Mouse (Mus musculus) forebrain, postnatal 0 days (tissue): ENCODE measurements around the gene Ccdc3. TPM values are rescaled to one million over a fixed set of nuclear protein-coding genes. Genes with fewer than 3 reads are reported as not detected.

Source experiments
- ATAC-seq: fragments of 200-750 bp; cut with Nextera tagmentation; 2 replicates; pipeline ENCODE4 v1.8.0; 2017; ENCODE audit warnings: mild to moderate bottlenecking, moderate library complexity
- DNase-seq: peaks from one replicate; pipeline ENCODE4 v3.0.0-alpha.2; 2015
- H3K27ac ChIP-seq: fragments of 300-500 bp; sonication (generic); 2 replicates; pipeline ENCODE4 v1.5.1; 2014; ENCODE audit warnings: low read depth, mild to moderate bottlenecking, antibody characterized with exemption, low read length, moderate library complexity, mixed read lengths
- H3K27me3 ChIP-seq: fragments of 300-500 bp; sonication (generic); 2 replicates; pipeline ENCODE4 v1.6.1; 2014; ENCODE audit warnings: mild to moderate bottlenecking, low read length, mixed read lengths; ENCODE audit not compliant: insufficient read depth
- H3K36me3 ChIP-seq: fragments of 300-500 bp; sonication (generic); 2 replicates; pipeline ENCODE4 v1.6.1; 2014; ENCODE audit warnings: mild to moderate bottlenecking, moderate library complexity; ENCODE audit not compliant: insufficient read depth
- H3K4me1 ChIP-seq: fragments of 300-500 bp; sonication (generic); 2 replicates; pipeline ENCODE4 v1.6.1; 2014; ENCODE audit warnings: antibody characterized with exemption; ENCODE audit not compliant: insufficient read depth
- H3K4me2 ChIP-seq: fragments of 300-500 bp; sonication (generic); 2 replicates; pipeline ENCODE4 v1.6.1; 2014; ENCODE audit warnings: low read depth, mild to moderate bottlenecking, moderate library complexity
- H3K4me3 ChIP-seq: fragments of 300-500 bp; sonication (generic); 2 replicates; pipeline ENCODE4 v1.5.1; 2014; ENCODE audit warnings: low read depth, low read length, mixed read lengths
- H3K9ac ChIP-seq: fragments of 300-500 bp; sonication (generic); 2 replicates; pipeline ENCODE4 v1.6.1; 2014; ENCODE audit warnings: mild to moderate bottlenecking
- H3K9me3 ChIP-seq: fragments of 300-500 bp; sonication (generic); 2 replicates; pipeline ENCODE4 v1.6.1; 2016; ENCODE audit warnings: low read length
- CTCF ChIP-seq: sonication (generic); IDR thresholded peaks from 2 replicates; pipeline ENCODE4 v1.5.1; 2016; ENCODE audit warnings: antibody characterized with exemption, control low read depth, low read depth
- WGBS: fragments of 180-500 bp; shearing (Covaris S2); extraction: QIAGEN DNeasy Blood & Tissue Kit; methylation state at CpG from one replicate; pipeline ENCODE4 v1.1.7; 2014; 5-methylcytosine and 5-hydroxymethylcytosine counted together
- polyA plus RNA-seq: library from polyadenylated mRNA; unstranded; fragments of >200 nt; fragmentation: Nextera tagmentation; extraction: Ambion mirVana; gene quantifications from 2 replicates; pipeline ENCODE4 v1.2.1, GENCODE M21; 2015
- total RNA-seq: library from RNA; depleted of rRNA; stranded (reverse); fragments of >200 nt; gene quantifications from 2 replicates; pipeline ENCODE4 v1.2.3, GENCODE M21; 2014

Gene Ccdc3
- total and polyA plus RNA-seq, 2 experiments from 2014 or later = 4.7 to 9.2 TPM

DNA sequence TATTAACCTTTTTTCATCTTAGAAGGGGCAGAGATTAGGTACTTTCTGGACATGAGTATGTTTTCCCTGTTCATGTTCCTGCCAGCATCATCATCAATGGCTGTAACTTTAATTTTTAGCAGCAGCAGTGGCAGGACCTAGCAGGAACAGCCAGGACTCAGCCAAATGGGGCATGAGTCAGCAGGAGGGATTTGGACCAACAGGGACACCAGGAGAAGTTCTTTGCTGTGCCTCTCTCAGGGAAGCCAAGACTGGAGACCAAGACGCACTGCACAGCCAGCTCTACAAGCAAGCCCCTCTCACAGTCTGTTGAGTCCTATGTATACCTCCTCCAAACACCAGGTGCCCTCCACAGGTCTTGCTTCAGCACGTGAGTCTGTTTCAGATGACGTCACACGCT is 5.5 kb upstream of the Ccdc3 start:
- no peak overlapping the region for H3K4me3 ChIP-seq
- no peak for ATAC-seq
- no peak overlapping the region for H3K27ac ChIP-seq
- H3K9ac ChIP-seq = no peak overlapping the region
- H3K36me3 ChIP-seq = no peaks in the 10 kb centered on the region
- H3K4me1 ChIP-seq = no peaks in the 10 kb centered on the region
- 90% methylated on average over 4 of the region's 4 CpGs for WGBS
- DNase-seq = no peak
- no peak overlapping the region for H3K4me2 ChIP-seq
- TF ChIP-seq CTCF = no peak
- H3K27me3 ChIP-seq = 0 out of 2 replicates have a peak, but pooled peaks cover under 1% of the 10 kb centered on the region
- H3K9me3 ChIP-seq = no peaks in the 10 kb centered on the region

DNA sequence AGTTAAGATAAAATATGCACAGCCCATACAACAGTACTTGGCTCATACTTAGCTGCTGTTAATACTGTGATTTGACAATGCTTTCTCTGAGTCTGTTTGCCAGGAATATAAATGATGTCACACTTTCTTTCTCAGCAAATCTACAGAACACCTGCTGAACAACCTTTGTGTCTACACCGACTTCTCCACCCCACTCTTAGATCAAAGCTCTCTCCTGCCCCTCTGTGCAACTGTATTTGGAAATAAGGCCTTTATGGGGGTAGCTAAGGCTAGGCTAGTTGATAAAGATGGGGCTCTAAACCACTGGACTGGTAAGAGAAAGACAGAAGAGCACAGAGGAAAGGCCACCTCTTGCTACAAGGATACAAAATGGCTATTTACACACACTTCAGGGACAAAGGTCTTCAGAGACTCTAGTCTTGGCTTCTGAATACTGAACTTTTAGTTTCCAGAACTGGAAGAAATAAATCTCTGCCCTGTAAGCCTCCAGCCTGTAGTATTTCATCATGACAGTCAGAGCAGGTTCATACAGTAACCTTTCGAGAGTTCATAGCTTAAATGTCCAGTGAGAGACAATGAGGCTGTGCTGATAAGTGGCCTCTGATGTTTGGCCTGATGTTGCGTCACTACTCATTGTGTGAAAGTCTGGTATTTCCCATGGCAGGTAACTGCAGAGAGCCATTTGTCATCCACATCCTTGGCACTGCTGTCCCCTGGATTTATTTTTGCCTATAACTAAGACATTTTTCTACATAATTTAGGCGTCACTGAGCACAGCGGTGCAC is 2.4 kb upstream of the Ccdc3 start:
- Histone ChIP-seq H3K4me1 (no peaks in the 10 kb centered on the region), H3K27ac (no peak overlapping the region), H3K9ac (no peak overlapping the region), H3K27me3 (peaks cover 16% of the 10 kb centered on the region), H3K4me2 (no peak overlapping the region), H3K4me3 (no peak overlapping the region), H3K9me3 (no peaks in the 10 kb centered on the region), H3K36me3 (no peaks in the 10 kb centered on the region)
- no peak for TF ChIP-seq CTCF
- DNase-seq (no peak), ATAC-seq (peak; percentile 29; the same call in 1 of the 2 replicates)
- 75% methylated on average over 5 of the region's 5 CpGs for WGBS

DNA sequence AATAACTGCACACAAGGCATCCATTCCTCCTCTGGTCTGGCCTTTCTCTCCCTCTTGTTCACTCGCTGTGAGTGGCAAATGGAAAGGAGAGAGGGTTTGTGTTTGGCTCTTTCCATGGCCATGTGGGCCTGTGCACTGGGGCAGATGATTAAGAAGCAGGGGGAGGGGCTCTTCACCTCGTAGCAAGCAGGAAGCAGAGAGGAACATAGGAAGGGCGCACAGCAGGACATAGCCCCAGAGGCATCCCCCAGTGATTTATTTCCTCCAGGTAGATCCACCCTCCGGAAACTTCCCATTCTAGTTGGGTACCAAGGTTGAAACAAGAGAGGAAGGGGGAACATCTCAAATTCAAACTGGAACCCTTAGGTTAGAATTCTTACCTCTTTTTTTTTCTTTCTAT is 2.4 kb downstream of the Ccdc3 start:
- no peak for TF ChIP-seq CTCF
- H3K36me3 ChIP-seq = no peaks in the 10 kb centered on the region
- H3K4me1 ChIP-seq = no peaks in the 10 kb centered on the region
- H3K4me3 ChIP-seq = no peak overlapping the region
- no peak overlapping the region for H3K4me2 ChIP-seq
- WGBS = 52% methylated on average over 4 of the region's 4 CpGs
- H3K27ac ChIP-seq = no peak overlapping the region
- ATAC-seq (no peak), DNase-seq (no peak)
- H3K9me3 ChIP-seq = no peaks in the 10 kb centered on the region
- H3K27me3 ChIP-seq = peaks cover 16% of the 10 kb centered on the region
- H3K9ac ChIP-seq = no peak overlapping the region

GRCm38 (mm10) chr2:5144446-5144845 is 6.9 kb downstream of the Ccdc3 start:
- Histone ChIP-seq H3K27me3 (no peaks in the 10 kb centered on the region), H3K9ac (no peak overlapping the region), H3K9me3 (no peaks in the 10 kb centered on the region), H3K4me2 (no peak overlapping the region), H3K4me1 (no peaks in the 10 kb centered on the region), H3K4me3 (no peak overlapping the region), H3K36me3 (no peaks in the 10 kb centered on the region), H3K27ac (no peak overlapping the region)
- WGBS = 58% methylated on average over 6 of the region's 6 CpGs
- DNase-seq (no peak), ATAC-seq (no peak)
- no peak for TF ChIP-seq CTCF

- Histone ChIP-seq H3K27me3 (no peaks in the 10 kb centered on the region), H3K9ac (no peak overlapping the region), H3K4me1 (no peaks in the 10 kb centered on the region), H3K36me3 (no peaks in the 10 kb centered on the region), H3K4me2 (no peak overlapping the region), H3K27ac (no peak overlapping the region), H3K9me3 (no peaks in the 10 kb centered on the region), H3K4me3 (no peak overlapping the region)
- DNase-seq = no peak
- 43% methylated on average over 2 of the region's 2 CpGs for WGBS
- no peak for TF ChIP-seq CTCF
- ATAC-seq = no peak
Observed at GRCm38 (mm10) chr2:5147907-5148306, 10.3 kb downstream of the Ccdc3 start.

DNA sequence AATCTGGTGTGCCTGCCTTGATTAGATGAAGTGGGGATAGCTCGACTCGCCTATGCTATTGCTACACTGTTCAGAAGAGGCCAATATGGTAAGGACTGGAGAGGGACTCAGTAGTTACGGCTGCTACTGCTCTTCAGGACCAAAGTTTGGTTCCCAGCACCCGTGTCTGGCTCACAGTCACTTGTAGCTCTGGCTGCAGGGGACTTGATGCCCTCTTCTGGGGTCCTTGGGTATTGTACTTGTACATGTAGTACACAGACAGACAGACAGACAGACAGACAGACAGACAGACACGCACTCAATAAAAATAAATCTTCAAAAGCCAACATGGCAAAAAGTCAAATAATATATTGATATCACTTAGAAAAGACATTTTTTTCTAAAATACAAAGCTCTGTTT is 17.1 kb downstream of the Ccdc3 start:
- WGBS = 94% methylated on average over 5 of the region's 5 CpGs
- DNase-seq (no peak), ATAC-seq (no peak)
- Histone ChIP-seq H3K36me3 (no peaks in the 10 kb centered on the region), H3K4me3 (no peak overlapping the region), H3K4me1 (no peaks in the 10 kb centered on the region), H3K9ac (no peak overlapping the region), H3K4me2 (no peak overlapping the region), H3K9me3 (no peaks in the 10 kb centered on the region), H3K27me3 (no peaks in the 10 kb centered on the region), H3K27ac (no peak overlapping the region)
- TF ChIP-seq CTCF = no peak

DNA sequence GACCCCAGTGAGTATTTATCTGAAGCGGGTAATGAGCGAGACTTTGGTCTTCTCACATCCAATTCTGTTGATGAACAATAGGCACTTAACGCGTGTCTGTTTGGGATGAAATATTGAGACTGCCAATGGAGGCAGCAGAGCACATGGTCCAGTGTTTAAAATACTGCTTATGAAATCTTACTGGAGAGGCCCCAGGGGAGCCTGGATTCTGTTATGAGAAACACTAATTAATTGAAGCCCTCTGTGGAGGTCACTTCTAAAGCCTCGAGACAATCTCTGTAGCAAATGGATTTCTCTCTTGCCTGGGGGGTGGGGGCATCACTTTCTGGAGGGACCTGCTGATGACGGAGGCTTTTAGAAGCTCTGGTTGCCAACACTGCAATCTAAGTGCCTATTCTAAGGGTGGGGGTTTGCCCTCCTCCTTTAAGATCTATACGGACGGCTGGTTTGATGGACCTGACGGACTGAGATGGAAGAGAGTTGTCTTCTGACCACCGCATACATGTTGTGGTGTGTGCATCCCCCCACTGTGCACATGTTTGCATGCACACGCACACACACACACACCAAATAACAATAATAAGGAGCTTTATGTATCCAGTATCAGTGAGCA is 22.8 kb downstream of the Ccdc3 start:
- Histone ChIP-seq H3K4me1 (no peaks in the 10 kb centered on the region), H3K9ac (no peak overlapping the region), H3K36me3 (no peaks in the 10 kb centered on the region), H3K4me3 (no peak overlapping the region), H3K9me3 (no peaks in the 10 kb centered on the region), H3K4me2 (no peak overlapping the region), H3K27ac (no peak overlapping the region), H3K27me3 (no peaks in the 10 kb centered on the region)
- ATAC-seq = no peak
- no peak for TF ChIP-seq CTCF
- no peak for DNase-seq
- 81% methylated on average over 11 of the region's 11 CpGs for WGBS
